Mouse (Mus musculus) gastrocnemius, postnatal 10 days (tissue): ENCODE measurements around the gene Castor2. TPM values are rescaled to one million over a fixed set of nuclear protein-coding genes. Genes with fewer than 3 reads are reported as not detected.

Experiments used
- DNase-seq: peaks from one replicate; pipeline ENCODE4 v3.0.0; 2021; ENCODE audit warnings: mixed read lengths
- total RNA-seq, 2 experiments: library from RNA; stranded (reverse); gene quantifications; 2 replicates each; pipeline ENCODE4 v1.2.3; 2021

Castor2 gene
- total RNA-seq, 2 experiments from 2014 or later, result 63.2 to 63.5 TPM

GRCm38 (mm10) chr5:134155916-134156466 is 56.5 kb downstream of the Castor2 start:
- DNase-seq, result no peak

GRCm38 (mm10) chr5:134164688-134165087 is 65.2 kb downstream of the Castor2 start:
- DNase-seq, result no peak

- no peak for DNase-seq
Observed at GRCm38 (mm10) chr5:134166642-134167041, 67.1 kb downstream of the Castor2 start.

GRCm38 (mm10) chr5:134168033-134168432 is 68.5 kb downstream of the Castor2 start:
- DNase-seq, result no peak

GRCm38 (mm10) chr5:134169231-134169630 is 69.7 kb downstream of the Castor2 start:
- DNase-seq, result no peak

GRCm38 (mm10) chr5:134170167-134170566 is 70.7 kb downstream of the Castor2 start:
- DNase-seq, result no peak

GRCm38 (mm10) chr5:134173206-134173605 is 73.7 kb downstream of the Castor2 start:
- DNase-seq, result peak; percentile 50

- DNase-seq, result no peak
Observed at GRCm38 (mm10) chr5:134175696-134176095, 76.2 kb downstream of the Castor2 start.

- peak; percentile 78 for DNase-seq
Observed at GRCm38 (mm10) chr5:134176169-134176881, 76.8 kb downstream of the Castor2 start, which contains the start of gene Rcc1l. Gene Rcc1l, minus strand, starts transcription at chr5:134176774.

- no peak for DNase-seq
Observed at GRCm38 (mm10) chr5:134178536-134178935, 79.0 kb downstream of the Castor2 start.

GRCm38 (mm10) chr5:134179871-134180270 is 80.4 kb downstream of the Castor2 start:
- peak; percentile 80 for DNase-seq

GRCm38 (mm10) chr5:134182172-134182571 is 82.7 kb downstream of the Castor2 start:
- DNase-seq, result no peak

- no peak for DNase-seq
Observed at GRCm38 (mm10) chr5:134182735-134183134, 83.2 kb downstream of the Castor2 start.

- DNase-seq, result no peak
Observed at GRCm38 (mm10) chr5:134183162-134183561, 83.7 kb downstream of the Castor2 start.

- peak; percentile 98 for DNase-seq
Observed at GRCm38 (mm10) chr5:134183880-134184808, 84.6 kb downstream of the Castor2 start, which contains the start of gene Gtf2ird2. Gene Gtf2ird2, plus strand, starts transcription at chr5:134184019.

- no peak for DNase-seq
Observed at GRCm38 (mm10) chr5:134186059-134186458, 86.5 kb downstream of the Castor2 start.

- DNase-seq, result peak; percentile 47
Observed at GRCm38 (mm10) chr5:134186961-134187731, 87.6 kb downstream of the Castor2 start.

- DNase-seq, result no peak
Observed at GRCm38 (mm10) chr5:134188571-134188970, 89.1 kb downstream of the Castor2 start.

- no peak for DNase-seq
Observed at GRCm38 (mm10) chr5:134193664-134194063, 94.2 kb downstream of the Castor2 start.
